Mouse (Mus musculus) forebrain, embryonic 16.5 days (tissue): ENCODE results near the gene Slc22a5. TPM values are rescaled to one million over a fixed set of nuclear protein-coding genes. Genes with fewer than 3 reads are reported as not detected.

ENCODE experiments used
- polyA plus RNA-seq: library from polyadenylated mRNA; unstranded; fragments of >200 nt; fragmentation: Nextera tagmentation; extraction: Ambion mirVana; gene quantifications from 2 replicates; pipeline ENCODE4 v1.2.1, GENCODE M21; 2015

The Slc22a5 gene
- polyA plus RNA-seq, 1 experiment from 2014 or later: 12.0 TPM

Other genes starting within 250 kb of the Slc22a5 start
- 14.8 and 17.1 TPM in 2 replicates for gene Rad50, start 184.3 kb downstream of the Slc22a5 start, polyA plus RNA-seq
- not detected in 2 replicates for gene Il5, start 170.9 kb downstream of the Slc22a5 start, polyA plus RNA-seq
- 2.5 and 3.4 TPM in 2 replicates for gene Irf1, start 121.6 kb downstream of the Slc22a5 start, polyA plus RNA-seq
- gene Gm17334, start 118.5 kb downstream of the Slc22a5 start, polyA plus RNA-seq: 0.24 TPM in 1 of 2 replicates, not detected in the other
- gene Gm12216, start 32.4 kb downstream of the Slc22a5 start, polyA plus RNA-seq: 0.39 TPM in 1 of 2 replicates, not detected in the other
- 1.3 and 2.1 TPM in 2 replicates for gene Slc22a21, start 88.7 kb upstream of the Slc22a5 start, polyA plus RNA-seq
- gene Slc22a4, start 136.4 kb upstream of the Slc22a5 start, polyA plus RNA-seq: 0.87 and 2.2 TPM in 2 replicates
- gene Pdlim4, start 177.4 kb upstream of the Slc22a5 start, polyA plus RNA-seq: 45.3 and 49.5 TPM in 2 replicates
- 6.8 and 8.6 TPM in 2 replicates for gene P4ha2, start 208.4 kb upstream of the Slc22a5 start, polyA plus RNA-seq